Mouse (Mus musculus) c-Kit-negative CD71-positive TER-119-positive erythroid progenitor cells, embryonic 14.5 days (primary cell): ENCODE measurements around the gene Zfp266.
"Not testable (repeated sequence)": the region's sequence is repeated elsewhere in the genome, so short reads cannot be mapped to it uniquely, and the experiment has no call there.

Source experiments
- DNase-seq: peaks from one replicate; pipeline ENCODE4 v3.0.0-alpha.2; 2013; ENCODE audit warnings: low read depth, low spot score

Zfp266 gene

DNA sequence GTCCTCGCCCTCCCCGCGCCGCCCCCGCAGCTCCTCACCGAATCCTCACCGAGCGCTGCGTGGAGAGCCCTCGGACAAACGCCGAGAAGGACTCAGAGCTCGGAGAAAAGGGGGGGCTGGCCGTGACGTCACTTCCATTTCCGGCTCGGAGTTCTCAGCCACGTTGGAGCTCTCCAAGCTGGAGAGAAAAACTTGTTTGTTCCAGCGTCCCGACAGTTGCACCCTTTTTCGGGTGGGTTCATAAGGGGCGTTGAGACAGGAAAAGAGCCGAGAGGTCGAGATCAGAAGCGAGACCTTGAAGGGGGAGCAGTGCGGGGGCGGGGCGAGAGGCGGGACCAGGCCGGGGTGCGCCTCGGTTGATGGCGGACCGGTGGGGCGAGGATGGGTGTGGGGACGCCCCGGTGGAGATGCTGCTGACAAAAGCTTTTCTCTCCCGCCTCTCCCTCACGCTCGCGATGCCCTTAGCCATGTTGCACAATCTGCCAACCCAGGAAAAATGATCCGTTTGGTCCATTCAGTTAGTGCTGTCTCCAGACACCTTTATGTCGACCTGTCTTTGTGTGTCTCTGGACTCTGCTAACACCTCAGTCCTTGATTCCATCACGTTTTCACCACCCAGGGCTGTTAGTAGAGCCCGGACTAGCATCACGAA lies at the start of gene Zfp266:
TSS of gene Zfp266 (minus strand) at position 112 of the 652 bp plus-strand sequence.
- peak; percentile 75 for DNase-seq

DNA sequence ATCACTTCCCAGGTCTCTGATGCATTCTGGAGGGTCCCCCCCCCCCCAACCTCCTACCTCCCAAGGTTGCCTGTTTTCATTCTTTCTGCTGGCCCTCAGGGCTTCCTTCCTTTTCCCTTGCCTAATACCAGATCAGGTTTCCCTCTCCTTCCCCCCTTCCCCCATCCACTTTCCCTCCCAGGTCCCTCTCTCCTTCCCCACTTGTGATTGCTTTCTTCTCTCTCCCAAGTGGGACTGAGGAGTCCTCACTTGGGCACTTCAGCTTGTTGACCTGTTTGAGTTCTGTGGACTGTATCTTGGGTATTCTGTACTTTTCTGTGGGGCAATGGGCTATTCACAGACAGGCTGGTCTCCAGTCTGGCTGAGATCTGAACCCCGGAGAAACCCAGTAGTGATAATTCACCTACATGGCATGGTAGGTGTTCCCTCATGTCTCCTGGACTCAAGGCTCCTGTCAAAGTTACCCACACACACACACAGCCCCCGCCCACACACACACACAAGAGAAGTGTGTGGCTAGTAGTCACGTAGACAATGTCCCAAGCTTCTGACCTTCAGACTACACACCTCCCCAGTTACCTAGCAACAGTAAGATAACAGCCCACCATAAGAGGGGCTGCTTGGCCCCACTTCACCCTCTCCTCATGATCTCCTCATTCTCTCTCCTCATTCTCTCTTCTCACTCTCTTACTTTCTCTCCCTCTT lies 44.3 kb upstream of the Zfp266 start:
- DNase-seq, result not testable (repeated sequence)

DNA sequence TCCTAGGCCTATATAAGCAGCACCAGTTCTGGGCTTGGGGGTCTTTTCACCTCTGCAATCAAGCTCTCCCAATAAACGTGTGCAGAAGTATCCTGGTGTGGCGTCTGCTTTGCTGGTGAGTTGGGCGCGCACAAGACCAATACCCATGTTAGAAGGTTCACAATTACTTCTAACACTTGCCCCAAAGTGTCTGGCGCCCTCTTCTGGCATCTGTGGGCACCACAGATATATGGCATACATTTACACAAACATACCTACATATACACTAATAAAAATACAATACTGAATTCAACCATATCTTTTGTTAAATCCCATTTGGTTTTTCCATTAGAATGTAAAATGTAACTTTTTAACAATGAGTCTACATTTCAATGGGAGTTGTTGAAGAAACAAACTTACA lies 41.0 kb upstream of the Zfp266 start:
- peak; percentile 21 for DNase-seq

DNA sequence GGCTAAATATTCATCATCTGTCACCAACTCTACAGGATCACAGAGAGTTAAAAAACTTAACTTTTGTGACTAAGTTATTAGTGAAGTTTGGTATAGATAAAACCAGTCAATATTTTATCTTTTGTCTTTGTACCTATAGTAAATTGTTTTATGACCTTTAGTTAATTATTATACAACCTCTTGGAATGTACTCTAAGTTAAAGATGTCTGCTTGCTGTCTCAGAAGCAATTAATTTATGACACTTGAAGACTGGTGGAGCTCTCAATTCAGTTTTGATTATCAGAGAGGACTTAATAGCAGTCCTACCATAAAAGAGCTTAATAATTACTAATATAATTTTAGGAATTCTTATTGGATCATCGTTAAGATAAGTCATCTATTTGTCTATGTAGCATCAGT lies 31.5 kb upstream of the Zfp266 start:
- no peak for DNase-seq

DNA sequence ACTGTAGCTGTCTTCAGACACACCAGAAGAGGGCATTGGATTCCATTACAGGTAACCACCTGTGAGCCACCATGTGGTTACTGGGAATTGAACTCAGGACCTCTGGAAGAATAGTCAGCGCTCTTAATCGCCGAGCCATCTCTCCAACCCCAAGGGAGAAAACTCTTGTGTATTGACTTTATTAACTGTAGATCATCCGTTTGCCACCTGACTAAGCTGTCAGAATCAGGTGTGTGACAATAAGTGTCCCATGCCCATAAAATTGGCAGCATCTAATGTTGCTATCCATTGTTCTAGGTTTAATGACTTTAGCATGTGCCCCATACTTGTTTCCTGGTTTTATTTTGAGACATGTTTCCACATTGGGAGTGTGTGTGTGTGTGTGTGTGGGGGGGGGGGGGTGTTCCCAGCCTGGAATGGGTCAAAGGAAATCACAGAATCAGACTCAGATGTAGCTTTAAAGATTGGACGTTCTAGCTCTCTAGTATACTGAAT lies 30.6 kb upstream of the Zfp266 start:
- no peak for DNase-seq

GRCm38 (mm10) chr9:20545151-20545550 lies 23.9 kb upstream of the Zfp266 start:
- DNase-seq, result no peak

DNA sequence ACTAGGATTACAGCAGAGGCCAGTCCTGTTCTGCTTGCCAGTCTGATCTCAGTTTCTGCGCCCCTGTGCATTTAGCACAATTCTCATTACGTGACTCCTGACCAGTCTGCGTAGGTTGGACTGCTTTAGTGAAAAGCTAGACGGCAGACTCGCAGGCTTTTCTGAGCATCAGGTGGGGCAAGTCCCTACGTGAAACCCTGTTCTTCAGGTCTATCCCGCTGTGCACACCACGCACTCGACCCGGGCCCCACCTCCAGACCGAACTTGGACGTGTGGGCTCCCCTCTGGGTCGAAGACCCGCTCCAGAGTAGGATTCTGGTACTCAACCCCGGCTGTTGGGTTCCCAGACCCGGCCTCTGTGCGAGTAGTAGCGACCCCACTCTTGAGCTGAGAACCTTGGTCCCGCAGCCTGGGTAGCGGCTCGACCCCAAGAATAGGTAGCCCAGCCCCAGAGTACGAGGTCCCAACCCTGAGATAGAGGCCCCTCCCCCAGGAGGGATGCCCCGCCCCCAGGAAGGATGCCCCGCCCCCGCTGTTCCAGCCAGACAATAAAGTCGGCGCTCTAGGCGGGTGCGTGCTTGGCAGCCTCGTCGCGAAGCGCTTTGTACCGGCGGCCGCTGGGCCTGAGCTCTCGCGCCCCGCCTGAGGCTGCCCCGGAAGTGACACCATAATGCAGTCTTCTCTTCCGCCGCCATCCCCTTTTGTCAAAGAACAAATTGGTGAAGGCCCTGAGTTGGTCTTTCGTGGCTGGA lies 23.0 kb upstream of the Zfp266 start:
- DNase-seq, result no peak

DNA sequence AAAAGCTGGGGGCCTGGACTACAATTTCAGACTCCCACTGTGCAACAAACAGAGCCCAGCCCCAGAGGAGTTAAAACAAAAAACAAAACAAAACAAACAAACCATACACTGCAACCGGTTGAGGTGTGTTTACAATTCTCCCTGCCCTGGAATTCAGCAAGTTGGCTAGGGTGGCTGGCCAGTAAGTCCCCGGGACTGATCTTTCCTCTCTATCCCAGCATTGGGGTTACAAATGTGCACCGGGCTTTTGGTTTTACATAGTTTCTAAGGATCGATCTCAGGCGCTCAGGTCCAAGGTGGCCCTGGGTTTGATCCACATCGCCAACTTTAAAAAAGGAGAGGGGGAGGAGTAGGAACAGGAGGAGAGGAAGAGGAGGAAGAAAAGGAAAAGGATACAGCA lies 22.3 kb upstream of the Zfp266 start:
- DNase-seq, result no peak

GRCm38 (mm10) chr9:20536598-20536997 lies 15.4 kb upstream of the Zfp266 start:
- no peak for DNase-seq

GRCm38 (mm10) chr9:20534326-20534926 lies 13.2 kb upstream of the Zfp266 start:
- no peak for DNase-seq

- DNase-seq, result peak; percentile 12
These were observed 546 bp downstream of the Zfp266 start for GRCm38 (mm10) chr9:20520531-20521210.

- DNase-seq, result no peak
These were observed 1.3 kb downstream of the Zfp266 start for GRCm38 (mm10) chr9:20519949-20520348.

DNA sequence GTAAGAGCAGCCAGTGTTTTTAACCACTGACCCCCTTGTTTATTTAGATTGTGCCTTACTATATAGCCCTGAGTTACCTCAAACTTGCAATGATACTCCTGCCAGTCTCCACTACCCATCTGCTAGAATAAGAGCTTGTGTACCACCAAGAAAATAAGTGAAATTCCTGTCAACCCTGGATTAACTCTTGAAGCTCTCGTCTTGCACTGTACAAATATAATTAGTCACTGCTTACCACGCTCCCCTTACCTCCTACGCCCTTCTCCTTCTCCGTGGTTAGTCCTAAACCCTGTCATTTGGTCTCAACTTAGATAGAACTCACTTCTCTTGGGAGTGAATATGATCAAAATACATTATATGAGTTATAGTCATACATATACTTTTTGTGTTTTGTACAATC lies 2.5 kb downstream of the Zfp266 start:
- no peak for DNase-seq

DNA sequence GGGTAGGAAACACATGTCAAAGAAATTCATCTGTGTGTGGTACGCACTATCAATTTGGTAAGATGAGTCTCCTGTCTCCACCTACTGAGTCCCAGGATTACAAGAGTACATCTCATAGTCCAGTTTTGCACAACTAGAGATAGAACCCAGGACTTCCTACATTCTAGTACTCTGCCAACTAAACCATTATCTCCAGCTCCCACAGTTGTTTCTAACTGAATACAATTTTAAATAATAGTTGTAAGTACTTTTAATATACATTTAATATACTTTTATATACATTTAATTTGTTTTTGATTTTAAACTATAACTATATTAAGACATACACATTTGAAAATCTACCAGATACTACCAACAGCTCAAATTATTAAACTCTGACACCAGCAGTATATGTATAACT lies 3.5 kb downstream of the Zfp266 start:
- DNase-seq, result no peak

DNA sequence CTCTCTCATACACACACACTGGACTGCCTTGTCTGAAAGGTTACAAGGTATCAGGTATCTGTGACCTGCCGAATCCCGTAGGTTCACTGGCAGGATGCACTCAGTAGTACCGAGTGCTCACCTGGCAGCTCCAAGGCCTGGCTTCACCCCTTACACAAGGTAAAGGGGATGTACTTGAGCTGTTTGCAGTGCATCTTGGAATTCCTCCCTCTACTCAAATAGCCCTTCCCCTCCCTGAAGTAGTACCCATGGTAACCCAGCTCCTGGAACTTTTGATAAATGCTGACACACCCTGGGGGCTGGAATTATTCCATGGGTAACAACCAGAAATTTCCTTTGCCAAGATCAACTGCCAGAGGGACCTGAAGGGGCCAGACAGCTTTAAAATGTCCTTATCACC lies 7.2 kb downstream of the Zfp266 start:
- no peak for DNase-seq

DNA sequence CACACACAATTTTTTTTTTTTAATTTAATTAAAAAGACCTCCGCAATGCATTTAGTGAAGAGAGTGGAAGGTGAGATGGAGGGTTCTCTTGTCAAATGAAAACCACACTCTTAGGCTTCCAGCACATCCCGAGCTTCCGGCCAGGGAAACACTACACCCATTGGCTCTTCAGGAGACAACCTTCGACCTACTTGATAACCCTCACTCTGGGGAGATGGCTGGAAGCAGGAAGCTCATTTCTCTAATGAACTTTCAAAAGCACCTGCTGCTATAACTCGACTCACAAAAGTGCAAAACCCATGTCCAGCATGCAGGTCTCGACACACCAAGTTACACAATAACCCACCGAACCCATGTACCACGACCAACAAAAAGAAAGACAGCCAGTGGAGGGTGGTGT lies 8.5 kb downstream of the Zfp266 start:
- DNase-seq, result no peak

DNA sequence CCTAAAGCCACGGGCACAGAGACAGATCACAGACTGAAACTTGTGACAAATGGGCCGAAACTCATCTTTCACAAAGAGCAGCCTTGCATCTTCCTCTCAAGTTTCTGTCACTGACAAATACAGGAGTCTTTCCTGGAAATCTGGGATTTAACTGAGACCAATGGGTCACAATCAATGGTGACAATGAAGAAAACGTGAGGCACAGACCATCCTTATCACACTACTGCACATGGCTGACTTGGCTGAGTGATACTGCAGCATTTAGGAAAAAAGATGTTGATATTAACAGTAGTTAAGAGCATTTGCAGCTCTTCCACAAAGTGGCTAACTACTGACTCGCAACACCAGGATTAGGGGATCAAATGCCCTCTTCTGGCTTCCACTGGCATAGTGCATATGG lies 9.6 kb downstream of the Zfp266 start:
- no peak for DNase-seq

DNA sequence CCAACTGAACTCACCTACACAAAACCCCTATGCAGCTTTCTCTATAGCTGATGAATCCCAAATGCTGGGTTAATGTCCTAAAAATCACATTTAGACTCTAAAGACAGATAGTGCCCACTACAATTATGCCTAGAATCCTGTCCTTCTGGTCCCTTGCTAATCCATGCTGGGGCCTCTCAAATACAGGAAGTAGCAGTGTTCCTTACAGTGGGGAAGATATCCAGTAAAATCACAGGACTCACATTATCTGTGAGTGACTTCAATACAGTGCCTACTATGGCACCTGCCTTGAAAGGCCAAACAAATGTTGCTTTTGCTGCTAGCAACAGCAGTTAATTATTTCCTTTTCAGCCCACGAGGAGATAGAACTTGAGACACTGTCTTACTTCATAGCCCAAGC lies 10.9 kb downstream of the Zfp266 start:
- no peak for DNase-seq

DNA sequence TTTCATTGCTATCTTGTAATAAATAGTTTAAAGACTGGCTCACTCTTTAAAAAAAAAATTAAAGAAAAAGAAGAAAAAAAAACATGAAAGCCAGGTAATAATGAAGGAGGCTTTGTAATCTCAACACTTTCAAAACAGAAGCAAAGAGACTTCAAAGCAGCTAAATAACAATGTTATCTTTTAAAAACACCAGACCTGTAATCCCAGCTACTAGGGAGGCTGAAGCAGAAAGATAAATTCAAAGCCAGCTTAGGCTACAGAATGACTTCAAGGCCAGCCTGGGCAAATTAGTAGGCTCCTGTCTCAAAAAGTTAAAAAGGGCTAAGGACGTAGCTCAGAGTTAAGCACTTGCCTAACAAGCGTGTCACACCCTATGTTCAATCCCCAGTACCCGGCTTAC lies 11.5 kb downstream of the Zfp266 start:
- no peak for DNase-seq

- no peak for DNase-seq
These were observed 16.4 kb downstream of the Zfp266 start for GRCm38 (mm10) chr9:20504801-20505200.

GRCm38 (mm10) chr9:20493281-20493680 lies 27.9 kb downstream of the Zfp266 start:
- DNase-seq, result peak; percentile 33
